Mouse (Mus musculus): Measurements from ENCODE around the gene Rnasek. TPM values are rescaled to one million over a fixed set of nuclear protein-coding genes. Genes with fewer than 3 reads are reported as not detected.

Rnasek gene
- polyA plus RNA-seq, 1 experiment from 2014 or later, result 321 TPM

- Histone ChIP-seq H3K9ac (replicated peaks; ENCODE audit: low read length) (no peak overlapping the region), H3K27ac (replicated peaks; ENCODE audit: low read depth, low read length) (no peak overlapping the region), H3K36me3 (ENCODE audit: control insufficient read depth, insufficient read depth, low read length) (peaks cover 15% of the 10 kb centered on the region; the same call in 1 of the 2 replicates), H3K27me3 (ENCODE audit: control insufficient read depth, insufficient read depth, low read length) (peaks cover 49% of the 10 kb centered on the region), H3K4me1 (ENCODE audit: control insufficient read depth, insufficient read depth, low read length) (peaks cover 38% of the 10 kb centered on the region), H3K4me2 (ENCODE audit: low read length) (no peak overlapping the region), H3K4me3 (replicated peaks; ENCODE audit: low read depth, low read length) (no peak overlapping the region), H3K9me3 (ENCODE audit: control insufficient read depth, low read length) (no peaks in the 10 kb centered on the region)
- DNase-seq, result no peak
- ATAC-seq (ENCODE audit: low FRiP score, low TSS enrichment), result no peak
- 10% methylated on average over 22 of the region's 22 CpGs for WGBS
Observed at GRCm38 (mm10) chr11:70215301-70215700, 24.3 kb downstream of the Rnasek start.

- DNase-seq (no peak), ATAC-seq (ENCODE audit: low FRiP score, low TSS enrichment) (no peak)
- Histone ChIP-seq H3K9me3 (ENCODE audit: control insufficient read depth, low read length) (no peaks in the 10 kb centered on the region), H3K27ac (replicated peaks; ENCODE audit: low read depth, low read length) (no peak overlapping the region), H3K9ac (replicated peaks; ENCODE audit: low read length) (no peak overlapping the region), H3K4me2 (ENCODE audit: low read length) (peak overlapping the region; percentile 62), H3K4me1 (ENCODE audit: control insufficient read depth, insufficient read depth, low read length) (peaks cover 35% of the 10 kb centered on the region), H3K4me3 (replicated peaks; ENCODE audit: low read depth, low read length) (peak overlapping the region; percentile 36), H3K36me3 (ENCODE audit: control insufficient read depth, insufficient read depth, low read length) (peaks cover 15% of the 10 kb centered on the region; the same call in 1 of the 2 replicates), H3K27me3 (ENCODE audit: control insufficient read depth, insufficient read depth, low read length) (peaks cover 49% of the 10 kb centered on the region)
- 5% methylated on average over 18 of the region's 18 CpGs for WGBS
Observed at GRCm38 (mm10) chr11:70214856-70215209, 24.8 kb downstream of the Rnasek start.

- Histone ChIP-seq H3K4me3 (replicated peaks; ENCODE audit: low read depth, low read length) (peak overlapping the region; percentile 36), H3K4me1 (ENCODE audit: control insufficient read depth, insufficient read depth, low read length) (peaks cover 29% of the 10 kb centered on the region), H3K36me3 (ENCODE audit: control insufficient read depth, insufficient read depth, low read length) (peaks cover 15% of the 10 kb centered on the region; the same call in 1 of the 2 replicates), H3K9ac (replicated peaks; ENCODE audit: low read length) (peak overlapping the region; percentile 46), H3K27ac (replicated peaks; ENCODE audit: low read depth, low read length) (no peak overlapping the region), H3K9me3 (ENCODE audit: control insufficient read depth, low read length) (no peaks in the 10 kb centered on the region), H3K27me3 (ENCODE audit: control insufficient read depth, insufficient read depth, low read length) (peaks cover 49% of the 10 kb centered on the region), H3K4me2 (ENCODE audit: low read length) (peak overlapping the region; percentile 62)
- ATAC-seq (ENCODE audit: low FRiP score, low TSS enrichment), result no peak
- peak; percentile 56 for DNase-seq
- 1% methylated on average over 46 of the region's 46 CpGs for WGBS
Observed at GRCm38 (mm10) chr11:70214191-70214855, 25.3 kb downstream of the Rnasek start.

- Histone ChIP-seq H3K9me3 (ENCODE audit: control insufficient read depth, low read length) (no peaks in the 10 kb centered on the region), H3K36me3 (ENCODE audit: control insufficient read depth, insufficient read depth, low read length) (peaks cover 15% of the 10 kb centered on the region; the same call in 1 of the 2 replicates), H3K4me3 (replicated peaks; ENCODE audit: low read depth, low read length) (peak overlapping the region; percentile 36), H3K27me3 (ENCODE audit: control insufficient read depth, insufficient read depth, low read length) (peaks cover 49% of the 10 kb centered on the region), H3K9ac (replicated peaks; ENCODE audit: low read length) (peak overlapping the region; percentile 46), H3K4me1 (ENCODE audit: control insufficient read depth, insufficient read depth, low read length) (peaks cover 24% of the 10 kb centered on the region), H3K4me2 (ENCODE audit: low read length) (peak overlapping the region; percentile 62), H3K27ac (replicated peaks; ENCODE audit: low read depth, low read length) (no peak overlapping the region)
- DNase-seq (peak; percentile 55), ATAC-seq (ENCODE audit: low FRiP score, low TSS enrichment) (peak; percentile 24; the same call in 1 of the 2 replicates)
- 4% methylated on average over 26 of the region's 26 CpGs for WGBS
Observed at GRCm38 (mm10) chr11:70213736-70214135, 25.9 kb downstream of the Rnasek start.

GRCm38 (mm10) chr11:70212896-70213295 lies 26.7 kb downstream of the Rnasek start:
- Histone ChIP-seq H3K4me2 (ENCODE audit: low read length) (peak overlapping the region; percentile 62; the same call in 1 of the 2 replicates), H3K4me1 (ENCODE audit: control insufficient read depth, insufficient read depth, low read length) (peaks cover 17% of the 10 kb centered on the region; the same call in 1 of the 2 replicates), H3K4me3 (replicated peaks; ENCODE audit: low read depth, low read length) (no peak overlapping the region), H3K36me3 (ENCODE audit: control insufficient read depth, insufficient read depth, low read length) (peaks cover 12% of the 10 kb centered on the region; the same call in 1 of the 2 replicates), H3K27ac (replicated peaks; ENCODE audit: low read depth, low read length) (no peak overlapping the region), H3K9ac (replicated peaks; ENCODE audit: low read length) (no peak overlapping the region), H3K27me3 (ENCODE audit: control insufficient read depth, insufficient read depth, low read length) (peaks cover 49% of the 10 kb centered on the region), H3K9me3 (ENCODE audit: control insufficient read depth, low read length) (no peaks in the 10 kb centered on the region)
- peak; percentile 90 for DNase-seq
- ATAC-seq (ENCODE audit: low FRiP score, low TSS enrichment), result no peak
- WGBS, result 13% methylated on average over 9 of the region's 9 CpGs

- Histone ChIP-seq H3K9me3 (ENCODE audit: control insufficient read depth, low read length) (no peaks in the 10 kb centered on the region), H3K4me3 (replicated peaks; ENCODE audit: low read depth, low read length) (peak within 1 kb of the TSS; percentile 36), H3K4me2 (ENCODE audit: low read length) (peak within 1 kb of the TSS; percentile 62), H3K27ac (replicated peaks; ENCODE audit: low read depth, low read length) (no peak within 1 kb of the TSS), H3K9ac (replicated peaks; ENCODE audit: low read length) (peak within 1 kb of the TSS; percentile 46; the same call in 1 of the 2 replicates), H3K27me3 (ENCODE audit: control insufficient read depth, insufficient read depth, low read length) (peaks cover 49% of the 10 kb centered on the region), H3K36me3 (ENCODE audit: control insufficient read depth, insufficient read depth, low read length) (peaks cover 9% of the 10 kb centered on the region; the same call in 1 of the 2 replicates), H3K4me1 (ENCODE audit: control insufficient read depth, insufficient read depth, low read length) (peaks cover 17% of the 10 kb centered on the region; the same call in 1 of the 2 replicates)
- DNase-seq (no peak), ATAC-seq (ENCODE audit: low FRiP score, low TSS enrichment) (no peak)
- 67% methylated on average over 6 of the region's 6 CpGs for WGBS
Observed at GRCm38 (mm10) chr11:70212423-70212822, 27.2 kb downstream of the Rnasek start, which contains the start of gene Slc16a11. Gene Slc16a11, plus strand, starts transcription at chr11:70212752.

GRCm38 (mm10) chr11:70211972-70212371 lies 27.7 kb downstream of the Rnasek start:
- no peak for DNase-seq
- no peak overlapping the region for H3K4me3 ChIP-seq (replicated peaks; ENCODE audit: low read depth, low read length)
- WGBS, result 64% methylated on average over 6 of the region's 6 CpGs
- H3K27me3 ChIP-seq (ENCODE audit: control insufficient read depth, insufficient read depth, low read length), result peaks cover 47% of the 10 kb centered on the region
- no peak overlapping the region for H3K27ac ChIP-seq (replicated peaks; ENCODE audit: low read depth, low read length)
- ATAC-seq (ENCODE audit: low FRiP score, low TSS enrichment), result no peak
- peaks cover 17% of the 10 kb centered on the region; the same call in 1 of the 2 replicates for H3K4me1 ChIP-seq (ENCODE audit: control insufficient read depth, insufficient read depth, low read length)
- H3K9ac ChIP-seq (replicated peaks; ENCODE audit: low read length), result no peak overlapping the region
- no peaks in the 10 kb centered on the region for H3K9me3 ChIP-seq (ENCODE audit: control insufficient read depth, low read length)
- no peak overlapping the region for H3K4me2 ChIP-seq (ENCODE audit: low read length)
- H3K36me3 ChIP-seq (ENCODE audit: control insufficient read depth, insufficient read depth, low read length), result peaks cover 4% of the 10 kb centered on the region; the same call in 1 of the 2 replicates

GRCm38 (mm10) chr11:70210681-70211080 lies 29.0 kb downstream of the Rnasek start:
- H3K27me3 ChIP-seq (ENCODE audit: control insufficient read depth, insufficient read depth, low read length), result peaks cover 35% of the 10 kb centered on the region
- no peak overlapping the region for H3K4me2 ChIP-seq (ENCODE audit: low read length)
- ATAC-seq (ENCODE audit: low FRiP score, low TSS enrichment) (no peak), DNase-seq (no peak)
- 95% methylated on average over 2 of the region's 2 CpGs for WGBS
- H3K9ac ChIP-seq (replicated peaks; ENCODE audit: low read length), result no peak overlapping the region
- no peaks in the 10 kb centered on the region for H3K36me3 ChIP-seq (ENCODE audit: control insufficient read depth, insufficient read depth, low read length)
- no peak overlapping the region for H3K4me3 ChIP-seq (replicated peaks; ENCODE audit: low read depth, low read length)
- H3K4me1 ChIP-seq (ENCODE audit: control insufficient read depth, insufficient read depth, low read length), result peaks cover 17% of the 10 kb centered on the region; the same call in 1 of the 2 replicates
- no peaks in the 10 kb centered on the region for H3K9me3 ChIP-seq (ENCODE audit: control insufficient read depth, low read length)
- no peak overlapping the region for H3K27ac ChIP-seq (replicated peaks; ENCODE audit: low read depth, low read length)
